Mouse (Mus musculus): ENCODE measurements at regions not wholly inside any gene's neighbourhood (a gene's known extent, or its start where the extent isn't known, plus 50 kb on each side); places are given as distances from the start of the nearest gene placed in this dataset.

DNA sequence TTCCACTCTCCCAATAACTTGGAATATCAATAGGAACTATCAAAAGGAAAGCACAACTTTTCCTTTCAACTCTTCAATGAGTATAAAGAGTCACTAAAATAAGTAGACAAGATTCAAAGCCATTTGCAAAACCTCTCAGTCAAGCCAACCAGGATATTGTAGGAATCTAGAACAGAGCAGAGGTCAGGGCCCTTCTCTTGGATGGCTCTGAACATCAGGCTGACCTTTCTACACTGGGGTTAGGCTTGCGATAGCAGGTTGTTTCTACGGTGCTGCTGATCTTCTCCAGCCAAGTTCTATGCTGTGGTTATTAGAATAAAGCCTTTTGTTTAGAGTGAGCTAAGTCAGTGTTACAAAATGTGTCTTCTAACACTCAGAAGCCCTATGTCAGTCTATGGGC is 658.6 kb downstream of the Ofcc1 start:
- DNase-seq (ENCODE audit: extremely low spot score): no peak

DNA sequence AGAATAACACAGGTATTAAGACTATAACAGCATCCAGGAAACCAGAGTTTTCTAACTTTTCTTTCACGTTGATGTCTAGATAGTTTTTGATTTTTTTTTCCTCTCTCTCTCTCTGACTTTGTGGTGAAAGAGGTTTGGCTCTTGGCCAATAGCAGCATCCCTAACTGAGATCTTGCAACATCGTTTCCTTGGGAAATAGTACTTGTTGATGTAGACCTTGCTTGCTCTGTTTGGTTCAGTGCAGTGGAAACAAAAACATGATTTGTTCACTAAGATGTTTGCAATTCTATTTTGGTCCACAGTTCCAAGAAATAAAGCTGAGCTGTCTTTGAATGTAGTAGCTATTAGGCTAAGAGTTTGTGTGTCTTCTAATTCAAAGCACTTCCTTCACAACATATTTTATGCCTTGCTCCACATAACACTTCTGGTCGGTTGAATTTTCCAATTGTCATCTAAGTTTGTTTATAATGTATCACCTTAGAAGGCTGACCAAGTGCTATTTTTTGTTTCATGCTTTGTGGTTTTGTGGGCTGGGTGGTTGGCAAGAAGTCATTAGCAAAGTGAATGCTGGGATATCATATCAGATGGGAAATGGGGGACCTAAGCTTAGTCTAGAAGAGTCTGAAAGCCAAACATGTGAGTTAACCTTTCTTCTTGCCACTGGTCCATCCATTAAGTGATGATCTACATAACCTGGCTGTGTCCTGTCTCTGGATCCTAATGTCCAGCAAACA is 669.8 kb downstream of the Ofcc1 start:
- no peak for DNase-seq (ENCODE audit: extremely low spot score)

DNA sequence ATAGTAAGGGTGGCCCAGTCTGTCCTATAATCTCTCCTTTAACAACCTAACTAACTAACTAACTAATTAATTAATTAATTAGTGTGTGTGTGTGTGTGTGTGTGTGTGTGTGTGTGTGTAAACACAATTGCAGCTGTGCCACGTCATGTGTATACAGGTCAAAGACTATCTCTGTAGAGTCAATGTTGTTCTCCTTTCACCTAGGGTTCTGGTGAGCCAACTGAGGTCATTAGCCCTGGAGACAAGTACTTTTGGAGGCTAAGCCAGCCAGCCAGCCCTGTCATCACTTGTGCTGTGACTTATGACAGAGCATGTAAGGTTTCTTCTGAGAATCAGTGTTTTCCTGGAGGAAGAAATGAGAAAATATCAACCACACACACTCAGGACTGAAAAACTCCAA is 696.7 kb downstream of the Ofcc1 start:
- no peak for DNase-seq (ENCODE audit: extremely low spot score)

DNA sequence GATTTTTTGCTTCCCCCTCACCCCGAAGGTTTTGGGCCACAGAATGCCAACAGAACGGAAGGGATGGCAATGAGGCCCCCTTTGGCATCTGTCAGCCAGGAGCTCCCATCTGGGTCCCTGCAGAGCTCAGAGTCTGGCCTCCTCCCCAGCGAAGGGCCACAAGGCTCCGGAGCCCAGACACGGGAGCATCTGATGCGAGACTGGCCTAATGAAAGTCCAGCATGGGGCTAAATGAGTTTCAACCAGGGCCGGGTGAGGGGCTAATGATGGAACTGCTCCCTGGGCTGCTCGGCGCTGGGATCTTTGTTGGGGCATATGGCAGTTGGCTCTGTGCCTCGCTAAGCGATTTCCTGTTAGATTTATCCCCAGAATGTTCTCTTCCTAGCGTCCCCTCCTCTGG is 688.8 kb upstream of the Slc35b3 start:
- DNase-seq (ENCODE audit: extremely low spot score): no peak

DNA sequence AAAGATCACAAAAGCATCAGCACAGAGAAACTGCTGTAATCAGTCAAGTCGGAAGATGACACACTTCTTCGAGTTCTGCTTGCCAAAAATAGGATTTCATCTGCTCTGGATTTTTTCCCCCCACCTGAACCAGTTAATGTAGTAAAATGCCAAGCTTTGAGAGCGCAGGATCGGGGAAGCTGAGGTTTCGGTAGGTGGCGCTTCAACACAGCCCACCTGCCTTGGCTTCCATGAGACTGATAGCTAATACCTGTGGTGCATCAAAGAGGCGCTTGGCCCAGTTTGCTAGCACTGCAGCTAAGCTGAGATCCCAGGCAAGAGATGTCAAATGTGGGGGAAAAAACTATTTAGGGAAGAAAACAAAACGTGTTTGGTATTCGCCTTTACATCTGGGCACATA is 686.7 kb upstream of the Slc35b3 start:
- peak; percentile 45 for DNase-seq (ENCODE audit: extremely low spot score)

DNA sequence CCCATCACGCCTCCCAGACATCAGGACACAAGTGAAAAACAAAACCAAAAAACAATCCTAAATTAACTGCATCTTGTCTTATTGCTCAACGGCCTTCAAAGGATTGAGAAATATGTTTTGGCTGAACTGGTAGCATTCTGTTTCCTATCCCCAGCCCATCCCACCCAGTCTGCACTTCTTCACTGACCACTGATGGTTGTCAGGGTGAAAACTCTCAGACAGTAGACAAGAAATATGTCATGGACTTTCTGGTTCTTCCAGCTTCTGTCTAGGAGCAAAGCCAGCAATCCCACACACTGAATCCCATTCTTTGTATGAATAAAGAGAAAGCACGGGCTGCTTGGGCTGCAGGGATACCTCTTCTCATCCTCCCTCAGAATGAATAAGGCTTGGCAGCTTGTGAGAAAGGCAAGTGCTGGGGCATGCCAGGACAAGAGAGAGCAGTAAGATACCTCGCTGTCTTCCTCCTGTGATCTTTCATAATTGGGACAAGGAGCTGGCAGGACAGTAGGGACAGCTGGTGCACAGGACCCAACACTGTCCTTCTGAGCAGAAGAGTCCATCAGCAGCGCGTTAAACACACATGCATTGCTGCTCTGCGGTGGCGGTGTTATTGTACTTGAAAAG is 670.9 kb upstream of the Slc35b3 start:
- no peak for DNase-seq (ENCODE audit: extremely low spot score)
